Mouse (Mus musculus): ENCODE measurements around the gene Cfap61. TPM values are rescaled to one million over a fixed set of nuclear protein-coding genes. Genes with fewer than 3 reads are reported as not detected.

Gene Cfap61
- polyA plus RNA-seq, 1 experiment from 2014 or later: 0.28 TPM

- ATAC-seq (replicated peaks; ENCODE audit: insufficient number of reproducible peaks, insufficient read depth, low FRiP score, low read depth): no peak
- Histone ChIP-seq H3K4me3 (no peak overlapping the region), H3K27me3 (no peaks in the 10 kb centered on the region), H3K9ac (no peak overlapping the region), H3K4me1 (replicated peaks) (no peaks in the 10 kb centered on the region), H3K27ac (no peak overlapping the region), H3K36me3 (no peaks in the 10 kb centered on the region), H3K9me3 (replicated peaks) (no peaks in the 10 kb centered on the region), H3K4me2 (no peak overlapping the region)
- WGBS: 80% methylated on average over 5 of the region's 5 CpGs
These were observed 18.1 kb downstream of the Cfap61 start for GRCm38 (mm10) chr2:145952726-145953125.

GRCm38 (mm10) chr2:145955844-145956243 is 21.3 kb downstream of the Cfap61 start:
- Histone ChIP-seq H3K4me3 (no peak overlapping the region), H3K9me3 (replicated peaks) (no peaks in the 10 kb centered on the region), H3K36me3 (no peaks in the 10 kb centered on the region), H3K27ac (no peak overlapping the region), H3K9ac (no peak overlapping the region), H3K4me2 (no peak overlapping the region), H3K4me1 (replicated peaks) (no peaks in the 10 kb centered on the region), H3K27me3 (no peaks in the 10 kb centered on the region)
- 80% methylated on average over 10 of the region's 10 CpGs for WGBS
- no peak for ATAC-seq (replicated peaks; ENCODE audit: insufficient number of reproducible peaks, insufficient read depth, low FRiP score, low read depth)

GRCm38 (mm10) chr2:145956318-145956717 is 21.7 kb downstream of the Cfap61 start:
- no peak for ATAC-seq (replicated peaks; ENCODE audit: insufficient number of reproducible peaks, insufficient read depth, low FRiP score, low read depth)
- Histone ChIP-seq H3K4me2 (no peak overlapping the region), H3K27ac (no peak overlapping the region), H3K9me3 (replicated peaks) (no peaks in the 10 kb centered on the region), H3K9ac (no peak overlapping the region), H3K4me3 (no peak overlapping the region), H3K36me3 (no peaks in the 10 kb centered on the region), H3K4me1 (replicated peaks) (no peaks in the 10 kb centered on the region), H3K27me3 (no peaks in the 10 kb centered on the region)
- 74% methylated on average over 5 of the region's 5 CpGs for WGBS

GRCm38 (mm10) chr2:145957450-145957849 is 22.9 kb downstream of the Cfap61 start:
- WGBS: 13% methylated on average over 4 of the region's 4 CpGs
- H3K4me1 ChIP-seq (replicated peaks): no peaks in the 10 kb centered on the region
- H3K4me3 ChIP-seq: no peak overlapping the region
- H3K9ac ChIP-seq: no peak overlapping the region
- no peak overlapping the region for H3K4me2 ChIP-seq
- no peak overlapping the region for H3K27ac ChIP-seq
- H3K36me3 ChIP-seq: no peaks in the 10 kb centered on the region
- no peaks in the 10 kb centered on the region for H3K9me3 ChIP-seq (replicated peaks)
- ATAC-seq (replicated peaks; ENCODE audit: insufficient number of reproducible peaks, insufficient read depth, low FRiP score, low read depth): no peak
- H3K27me3 ChIP-seq: no peaks in the 10 kb centered on the region

GRCm38 (mm10) chr2:145958097-145958496 is 23.5 kb downstream of the Cfap61 start:
- Histone ChIP-seq H3K27me3 (no peaks in the 10 kb centered on the region), H3K36me3 (no peaks in the 10 kb centered on the region), H3K4me1 (replicated peaks) (no peaks in the 10 kb centered on the region), H3K9ac (no peak overlapping the region), H3K9me3 (replicated peaks) (no peaks in the 10 kb centered on the region), H3K4me3 (no peak overlapping the region), H3K4me2 (no peak overlapping the region), H3K27ac (no peak overlapping the region)
- ATAC-seq (replicated peaks; ENCODE audit: insufficient number of reproducible peaks, insufficient read depth, low FRiP score, low read depth): no peak
- WGBS: 79% methylated on average over 6 of the region's 6 CpGs

- H3K9ac ChIP-seq: no peak overlapping the region
- no peak overlapping the region for H3K4me3 ChIP-seq
- no peaks in the 10 kb centered on the region for H3K4me1 ChIP-seq (replicated peaks)
- H3K9me3 ChIP-seq (replicated peaks): no peaks in the 10 kb centered on the region
- WGBS: 81% methylated on average over 7 of the region's 7 CpGs
- no peak for ATAC-seq (replicated peaks; ENCODE audit: insufficient number of reproducible peaks, insufficient read depth, low FRiP score, low read depth)
- no peaks in the 10 kb centered on the region for H3K27me3 ChIP-seq
- H3K36me3 ChIP-seq: no peaks in the 10 kb centered on the region
- no peak overlapping the region for H3K4me2 ChIP-seq
- no peak overlapping the region for H3K27ac ChIP-seq
These were observed 24.0 kb downstream of the Cfap61 start for GRCm38 (mm10) chr2:145958551-145958950.

GRCm38 (mm10) chr2:145961861-145962260 is 27.3 kb downstream of the Cfap61 start:
- no peak for ATAC-seq (replicated peaks; ENCODE audit: insufficient number of reproducible peaks, insufficient read depth, low FRiP score, low read depth)
- no peak overlapping the region for H3K9ac ChIP-seq
- no peaks in the 10 kb centered on the region for H3K9me3 ChIP-seq (replicated peaks)
- no peak overlapping the region for H3K27ac ChIP-seq
- no peak overlapping the region for H3K4me3 ChIP-seq
- H3K27me3 ChIP-seq: no peaks in the 10 kb centered on the region
- no peak overlapping the region for H3K4me2 ChIP-seq
- 80% methylated on average over 5 of the region's 5 CpGs for WGBS
- no peaks in the 10 kb centered on the region for H3K36me3 ChIP-seq
- H3K4me1 ChIP-seq (replicated peaks): no peaks in the 10 kb centered on the region

- WGBS: 81% methylated on average over 12 of the region's 12 CpGs
- Histone ChIP-seq H3K27me3 (no peaks in the 10 kb centered on the region), H3K9ac (no peak overlapping the region), H3K4me1 (replicated peaks) (no peaks in the 10 kb centered on the region), H3K9me3 (replicated peaks) (no peaks in the 10 kb centered on the region), H3K4me2 (no peak overlapping the region), H3K4me3 (no peak overlapping the region), H3K27ac (no peak overlapping the region), H3K36me3 (no peaks in the 10 kb centered on the region)
- no peak for ATAC-seq (replicated peaks; ENCODE audit: insufficient number of reproducible peaks, insufficient read depth, low FRiP score, low read depth)
These were observed 36.2 kb downstream of the Cfap61 start for GRCm38 (mm10) chr2:145970751-145971150.

- Histone ChIP-seq H3K27ac (no peak overlapping the region), H3K9me3 (replicated peaks) (no peaks in the 10 kb centered on the region), H3K4me2 (no peak overlapping the region), H3K4me3 (no peak overlapping the region), H3K36me3 (no peaks in the 10 kb centered on the region), H3K27me3 (no peaks in the 10 kb centered on the region), H3K9ac (no peak overlapping the region), H3K4me1 (replicated peaks) (no peaks in the 10 kb centered on the region)
- no peak for ATAC-seq (replicated peaks; ENCODE audit: insufficient number of reproducible peaks, insufficient read depth, low FRiP score, low read depth)
- WGBS: 90% methylated on average over 20 of the region's 20 CpGs
These were observed 36.8 kb downstream of the Cfap61 start for GRCm38 (mm10) chr2:145971237-145972010.

- H3K9ac ChIP-seq: no peak overlapping the region
- 84% methylated on average over 4 of the region's 4 CpGs for WGBS
- H3K9me3 ChIP-seq (replicated peaks): no peaks in the 10 kb centered on the region
These were observed 38.0 kb downstream of the Cfap61 start for GRCm38 (mm10) chr2:145972571-145972970.

GRCm38 (mm10) chr2:145979616-145980015 is 45.0 kb downstream of the Cfap61 start:
- Histone ChIP-seq H3K27me3 (no peaks in the 10 kb centered on the region), H3K9ac (no peak overlapping the region), H3K36me3 (no peaks in the 10 kb centered on the region), H3K4me2 (no peak overlapping the region), H3K4me3 (no peak overlapping the region), H3K27ac (no peak overlapping the region), H3K4me1 (replicated peaks) (no peaks in the 10 kb centered on the region), H3K9me3 (replicated peaks) (no peaks in the 10 kb centered on the region)
- 79% methylated on average over 4 of the region's 4 CpGs for WGBS
- ATAC-seq (replicated peaks; ENCODE audit: insufficient number of reproducible peaks, insufficient read depth, low FRiP score, low read depth): no peak

More at GRCm38 (mm10) chr2:145972571-145972970, 38.0 kb downstream of the Cfap61 start:
- H3K27me3 ChIP-seq: no peaks in the 10 kb centered on the region
- H3K4me3 ChIP-seq: no peak overlapping the region
- no peaks in the 10 kb centered on the region for H3K36me3 ChIP-seq
- no peak for ATAC-seq (replicated peaks; ENCODE audit: insufficient number of reproducible peaks, insufficient read depth, low FRiP score, low read depth)
- H3K4me2 ChIP-seq: no peak overlapping the region
- H3K27ac ChIP-seq: no peak overlapping the region
- no peaks in the 10 kb centered on the region for H3K4me1 ChIP-seq (replicated peaks)

GRCm38 (mm10) chr2:145980881-145981280 is 46.3 kb downstream of the Cfap61 start:
- Histone ChIP-seq H3K9me3 (replicated peaks) (no peaks in the 10 kb centered on the region), H3K9ac (no peak overlapping the region), H3K27me3 (no peaks in the 10 kb centered on the region), H3K4me1 (replicated peaks) (no peaks in the 10 kb centered on the region), H3K4me3 (no peak overlapping the region), H3K27ac (no peak overlapping the region), H3K4me2 (no peak overlapping the region), H3K36me3 (no peaks in the 10 kb centered on the region)
- 77% methylated on average over 9 of the region's 9 CpGs for WGBS
- no peak for ATAC-seq (replicated peaks; ENCODE audit: insufficient number of reproducible peaks, insufficient read depth, low FRiP score, low read depth)

All from heart, embryonic 15.5 days (tissue).